7 mouse cellular contexts compared by ENCODE assay signal in genomic region chrX:92340906-92341305, GRCm38 (mm10).
"Had no signal": no experiment of that assay in that cellular context is flagged by ENCODE, and none has a peak within 500 bp of the region (broad histone marks: within the 10 kb centered on the region; RNA-seq: fewer than 3 reads in every experiment).

No protein-coding gene starts in this region.

- DNase-seq: lung, adult 2 months; lung, postnatal 14 days; lung, postnatal 36 days; right cerebral cortex, postnatal 14 days; thymus, adult 2 months; thymus, postnatal 25 days; thymus, postnatal 4 days had no signal
